Mouse (Mus musculus) c-Kit-positive CD71-positive TER-119-negative erythroid progenitor cells, embryonic 14.5 days (primary cell): ENCODE data around the gene Eif4g2.

ENCODE experiments used
- DNase-seq: peaks from one replicate; pipeline ENCODE4 v3.0.0-alpha.2; 2013; ENCODE audit warnings: low read depth

Eif4g2 gene

GRCm38 (mm10) chr7:111069439-111070166, 13.2 kb downstream of the Eif4g2 start:
- DNase-seq: no peak

- DNase-seq: no peak
Measured at GRCm38 (mm10) chr7:111068181-111068580, 14.6 kb downstream of the Eif4g2 start.

- no peak for DNase-seq
Measured at GRCm38 (mm10) chr7:111062971-111063370, 19.9 kb downstream of the Eif4g2 start.

GRCm38 (mm10) chr7:111059527-111059926, 23.3 kb downstream of the Eif4g2 start:
- no peak for DNase-seq

- DNase-seq: no peak
Measured at GRCm38 (mm10) chr7:111055984-111056657, 26.7 kb downstream of the Eif4g2 start.

GRCm38 (mm10) chr7:111055221-111055620, 27.6 kb downstream of the Eif4g2 start:
- no peak for DNase-seq

GRCm38 (mm10) chr7:111049652-111050421, 33.0 kb downstream of the Eif4g2 start:
- peak; percentile 65 for DNase-seq

- DNase-seq: no peak
Measured at GRCm38 (mm10) chr7:111048920-111049319, 33.9 kb downstream of the Eif4g2 start.

GRCm38 (mm10) chr7:111029046-111029553, 53.7 kb downstream of the Eif4g2 start:
- DNase-seq: peak; percentile 14

GRCm38 (mm10) chr7:111028281-111029045, 54.4 kb downstream of the Eif4g2 start, which contains the start of gene Ctr9:
TSS of gene Ctr9 (plus strand) at chr7:111028951.
- DNase-seq: peak; percentile 84

GRCm38 (mm10) chr7:111024912-111025311, 57.9 kb downstream of the Eif4g2 start:
- DNase-seq: no peak

- DNase-seq: no peak
Measured at GRCm38 (mm10) chr7:111024068-111024594, 58.7 kb downstream of the Eif4g2 start.

- no peak for DNase-seq
Measured at GRCm38 (mm10) chr7:111020814-111021213, 62.0 kb downstream of the Eif4g2 start.
